Mouse (Mus musculus) left cerebral cortex, adult 9 months (tissue): ENCODE results near the gene Ppp2r3a.

Experiments used
- DNase-seq, 2 experiments: peaks; one replicate each; pipeline ENCODE4 v3.0.0; 2022; ENCODE audit warnings: low spot score in 2 of 2

Gene Ppp2r3a

GRCm38 (mm10) chr9:101252541-101252940 lies 946 bp upstream of the Ppp2r3a start:
- no peak for DNase-seq

- DNase-seq = peak in 1 of 2 experiments; percentile 42
Measured at GRCm38 (mm10) chr9:101250981-101251643, 483 bp downstream of the Ppp2r3a start.

GRCm38 (mm10) chr9:101250486-101250885 lies 1.1 kb downstream of the Ppp2r3a start:
- DNase-seq = peak in 1 of 2 experiments; percentile 15

GRCm38 (mm10) chr9:101249626-101250025 lies 2.0 kb downstream of the Ppp2r3a start:
- DNase-seq = no peak

GRCm38 (mm10) chr9:101247541-101247940 lies 4.1 kb downstream of the Ppp2r3a start:
- peak in 1 of 2 experiments; percentile 23 for DNase-seq

- no peak for DNase-seq
Measured at GRCm38 (mm10) chr9:101245493-101245892, 6.1 kb downstream of the Ppp2r3a start.

GRCm38 (mm10) chr9:101243711-101244110 lies 7.9 kb downstream of the Ppp2r3a start:
- DNase-seq = no peak

- no peak for DNase-seq
Measured at GRCm38 (mm10) chr9:101240161-101240560, 11.4 kb downstream of the Ppp2r3a start.

- no peak for DNase-seq
Measured at GRCm38 (mm10) chr9:101235786-101236185, 15.8 kb downstream of the Ppp2r3a start.

- DNase-seq = no peak
Measured at GRCm38 (mm10) chr9:101232034-101232433, 19.6 kb downstream of the Ppp2r3a start.

GRCm38 (mm10) chr9:101230028-101230427 lies 21.6 kb downstream of the Ppp2r3a start:
- no peak for DNase-seq

GRCm38 (mm10) chr9:101228892-101229291 lies 22.7 kb downstream of the Ppp2r3a start:
- DNase-seq = no peak

- DNase-seq = no peak
Measured at GRCm38 (mm10) chr9:101207984-101208383, 43.6 kb downstream of the Ppp2r3a start.

- DNase-seq = no peak
Measured at GRCm38 (mm10) chr9:101206516-101206915, 45.1 kb downstream of the Ppp2r3a start.

GRCm38 (mm10) chr9:101205216-101205615 lies 46.4 kb downstream of the Ppp2r3a start:
- no peak for DNase-seq

- DNase-seq = no peak
Measured at GRCm38 (mm10) chr9:101204059-101204458, 47.5 kb downstream of the Ppp2r3a start.

GRCm38 (mm10) chr9:101200627-101201026 lies 51.0 kb downstream of the Ppp2r3a start:
- no peak for DNase-seq

- no peak for DNase-seq
Measured at GRCm38 (mm10) chr9:101198804-101199203, 52.8 kb downstream of the Ppp2r3a start.

GRCm38 (mm10) chr9:101198261-101198660 lies 53.3 kb downstream of the Ppp2r3a start:
- no peak for DNase-seq

GRCm38 (mm10) chr9:101181962-101182701 lies 69.5 kb downstream of the Ppp2r3a start:
- DNase-seq = peak; percentile 35 to 94

GRCm38 (mm10) chr9:101181291-101181690 lies 70.3 kb downstream of the Ppp2r3a start:
- no peak for DNase-seq

GRCm38 (mm10) chr9:101180234-101180633 lies 71.4 kb downstream of the Ppp2r3a start:
- peak; percentile 53 to 69 for DNase-seq

GRCm38 (mm10) chr9:101160627-101161026 lies 91.0 kb downstream of the Ppp2r3a start:
- DNase-seq = no peak
